In the genomic region with DNA sequence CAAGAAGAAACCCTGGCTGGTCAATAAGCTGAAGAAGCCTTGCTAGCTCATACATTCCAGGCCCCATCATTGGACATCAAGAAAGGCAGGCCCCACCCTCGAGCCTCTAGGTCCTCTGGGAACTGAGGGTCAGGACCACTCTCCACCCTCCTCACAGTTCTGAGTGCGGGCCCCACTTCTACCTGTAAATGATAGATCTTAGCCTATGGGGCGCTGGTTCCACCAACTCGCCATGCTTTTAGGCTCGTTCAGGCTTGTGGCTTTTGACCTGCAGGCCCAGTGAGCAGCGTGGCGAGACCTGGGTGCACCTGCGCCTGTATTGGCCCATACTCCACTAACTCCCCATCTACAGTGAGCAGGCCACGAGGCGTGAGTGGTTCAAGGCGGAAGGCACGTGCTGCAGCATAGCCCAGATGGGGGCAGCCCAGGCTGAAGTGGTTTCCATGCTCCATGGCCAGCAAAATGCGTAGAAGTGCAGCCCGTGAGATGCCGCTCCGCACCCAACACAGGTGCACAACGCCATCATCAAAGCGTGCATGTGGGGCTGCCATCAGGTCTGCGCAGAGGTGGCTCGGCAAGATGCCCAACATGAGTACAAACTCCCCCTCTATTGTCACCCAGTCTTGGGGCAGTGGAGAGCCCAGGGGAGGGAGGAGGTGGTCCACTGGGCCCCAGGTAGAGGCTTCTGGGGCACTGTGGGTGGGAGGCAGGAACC, we compare ENCODE assay signal across 15 mouse cellular contexts. TPM values are rescaled to one million over a fixed set of nuclear protein-coding genes. Genes with fewer than 3 reads are reported as not detected.
DNase-seq lines count a peak whose midpoint lies in the region; ATAC-seq and TF ChIP-seq lines count a peak whose summit lies in the region.
"Had no signal": no experiment of that assay in that cellular context is flagged by ENCODE, and none has a peak within 500 bp of the region (broad histone marks: within the 10 kb centered on the region; RNA-seq: fewer than 3 reads in every experiment).

No protein-coding gene starts in this region.

- H3K4me3 ChIP-seq in hindbrain, embryonic 13.5 days = no peak overlapping the region
- no peak overlapping the region for H3K4me3 ChIP-seq in hindbrain, embryonic 14.5 days (replicated peaks; ENCODE audit: low read length)
- peak overlapping the region; percentile 74 for H3K4me3 ChIP-seq in megakaryocyte, embryonic 14.5 days (replicated peaks)
- H3K4me3 ChIP-seq in olfactory bulb, adult 2 months (ENCODE audit: insufficient read depth, low read depth, low read length) = no peak overlapping the region
- H3K4me3 ChIP-seq: embryonic facial prominence, embryonic 12.5 days; liver, embryonic 13.5 days; neural tube, embryonic 15.5 days; stomach, embryonic 15.5 days had no signal

- peak; percentile 26; the same call in 1 of the 2 replicates for TF ChIP-seq POLR2A in olfactory bulb, adult 2 months (IDR thresholded peaks at IDR 0.05; ENCODE audit: insufficient read depth, low read depth, low read length)

- H3K9ac ChIP-seq in hindbrain, embryonic 13.5 days = peak overlapping the region; percentile 80; the same call in 1 of the 2 replicates
- no peak overlapping the region for H3K9ac ChIP-seq in hindbrain, embryonic 14.5 days
- H3K9ac ChIP-seq: embryonic facial prominence, embryonic 12.5 days; liver, embryonic 13.5 days; neural tube, embryonic 15.5 days; stomach, embryonic 15.5 days had no signal

- H3K4me2 ChIP-seq in hindbrain, embryonic 13.5 days = no peak overlapping the region
- H3K4me2 ChIP-seq in hindbrain, embryonic 14.5 days (replicated peaks) = no peak overlapping the region
- H3K4me2 ChIP-seq: embryonic facial prominence, embryonic 12.5 days; liver, embryonic 13.5 days; neural tube, embryonic 15.5 days; stomach, embryonic 15.5 days had no signal

- no peaks in the 10 kb centered on the region for H3K27me3 ChIP-seq in hindbrain, embryonic 13.5 days
- H3K27me3 ChIP-seq in hindbrain, embryonic 14.5 days (ENCODE audit: control insufficient read depth, insufficient read depth, low read length) = no peaks in the 10 kb centered on the region
- H3K27me3 ChIP-seq in megakaryocyte, embryonic 14.5 days (replicated peaks) = no peaks in the 10 kb centered on the region
- H3K27me3 ChIP-seq: embryonic facial prominence, embryonic 12.5 days; liver, embryonic 13.5 days; neural tube, embryonic 15.5 days; stomach, embryonic 15.5 days had no signal

- TF ChIP-seq CTCF in olfactory bulb, adult 2 months (IDR thresholded peaks at IDR 0.05; ENCODE audit: insufficient read depth, low read depth, low read length) = no peak

- H3K27ac ChIP-seq in hindbrain, embryonic 13.5 days = peak overlapping the region; percentile 75
- no peak overlapping the region for H3K27ac ChIP-seq in hindbrain, embryonic 14.5 days
- H3K27ac ChIP-seq in olfactory bulb, adult 2 months (ENCODE audit: insufficient read depth, low read depth, low read length) = no peak overlapping the region
- H3K27ac ChIP-seq: embryonic facial prominence, embryonic 12.5 days; liver, embryonic 13.5 days; neural tube, embryonic 15.5 days; stomach, embryonic 15.5 days had no signal

- H3K4me1 ChIP-seq in hindbrain, embryonic 13.5 days (replicated peaks) = peaks cover 73% of the 10 kb centered on the region
- peaks cover 55% of the 10 kb centered on the region for H3K4me1 ChIP-seq in hindbrain, embryonic 14.5 days (replicated peaks; ENCODE audit: control insufficient read depth, insufficient read depth, low read length)
- peaks cover 87% of the 10 kb centered on the region for H3K4me1 ChIP-seq in megakaryocyte, embryonic 14.5 days
- H3K4me1 ChIP-seq in olfactory bulb, adult 2 months (ENCODE audit: control insufficient read depth, insufficient read depth, low read length) = peaks cover 68% of the 10 kb centered on the region

- WGBS in hindbrain, embryonic 13.5 days = 95% methylated on average over 20 of the region's 20 CpGs
- WGBS in hindbrain, embryonic 14.5 days = 94% methylated on average over 20 of the region's 20 CpGs
- 90% methylated on average over 20 of the region's 20 CpGs for WGBS in olfactory bulb, adult 2 months

- DNase-seq in cerebellum, adult 9-11 months = peak; percentile 70
- no peak for DNase-seq in cerebellum, adult 11 months
- DNase-seq in hindbrain, embryonic 14.5 days (ENCODE audit: low spot score) = no peak
- DNase-seq in frontal cortex, postnatal 14 days (ENCODE audit: low spot score in 2 of 2) = no peak
- DNase-seq: liver, embryonic 13.5 days; right cerebral cortex, postnatal 14 days had no signal

- no peaks in the 10 kb centered on the region for H3K9me3 ChIP-seq in hindbrain, embryonic 13.5 days
- H3K9me3 ChIP-seq in hindbrain, embryonic 14.5 days (ENCODE audit: control insufficient read depth, low read length) = no peaks in the 10 kb centered on the region
- no peaks in the 10 kb centered on the region for H3K9me3 ChIP-seq in megakaryocyte, embryonic 14.5 days
- H3K9me3 ChIP-seq: embryonic facial prominence, embryonic 12.5 days; liver, embryonic 13.5 days; neural tube, embryonic 15.5 days; stomach, embryonic 15.5 days had no signal

- H3K36me3 ChIP-seq in hindbrain, embryonic 13.5 days = peaks cover 40% of the 10 kb centered on the region
- H3K36me3 ChIP-seq in hindbrain, embryonic 14.5 days (replicated peaks; ENCODE audit: control insufficient read depth, insufficient read depth) = peaks cover 38% of the 10 kb centered on the region
- peaks cover 65% of the 10 kb centered on the region for H3K36me3 ChIP-seq in megakaryocyte, embryonic 14.5 days (replicated peaks; ENCODE audit: low read length)

- no peak for ATAC-seq in hindbrain, embryonic 13.5 days (ENCODE audit: low FRiP score)
- no peak for ATAC-seq in hindbrain, embryonic 14.5 days (ENCODE audit: low FRiP score)
- ATAC-seq in megakaryocyte, adult 5-6 weeks (ENCODE audit: poor library complexity, severe bottlenecking) = no peak
- ATAC-seq: CD4-positive, CD25-positive, alpha-beta regulatory T cell, adult 4 months had no signal

RNA-seq across cellular contexts. Expression of a gene that starts 4.6 kb away (rescaled TPM):
- polyA plus RNA-seq in hindbrain, embryonic 13.5 days (2015; fragmentation: Nextera tagmentation; extraction: Ambion mirVana) = 626 and 633 TPM in 2 replicates
- polyA plus RNA-seq in hindbrain, embryonic 14.5 days (2014; fragmentation: Nextera tagmentation; extraction: Ambion mirVana) = 578 and 674 TPM in 2 replicates
- 10,199 and 14,647 TPM in 2 replicates for polyA plus RNA-seq in megakaryocyte, embryonic 14.5 days (2012; ENCODE audit: insufficient read depth, low replicate concordance)
- total RNA-seq in megakaryocyte, adult 5-6 weeks (2015) = 1,249 and 1,272 TPM in 2 replicates
- 1,058 and 1,261 TPM in 2 replicates for total RNA-seq in megakaryocyte, adult 5-6 weeks (2017)
- polyA plus RNA-seq in olfactory bulb, adult 2 months (2012; ENCODE audit: insufficient read depth, insufficient read length, low replicate concordance, missing spikeins) = not detected in 2 replicates

RNA-seq across cellular contexts. Expression of a gene that starts 5.7 kb away (rescaled TPM):
- polyA plus RNA-seq in hindbrain, embryonic 13.5 days (2015; fragmentation: Nextera tagmentation; extraction: Ambion mirVana) = 2.9 and 3.6 TPM in 2 replicates
- polyA plus RNA-seq in hindbrain, embryonic 14.5 days (2014; fragmentation: Nextera tagmentation; extraction: Ambion mirVana) = 3.5 and 3.9 TPM in 2 replicates
- polyA plus RNA-seq in megakaryocyte, embryonic 14.5 days (2012; ENCODE audit: insufficient read depth, low replicate concordance) = 23.4 and 41.9 TPM in 2 replicates
- 3.3 and 4.1 TPM in 2 replicates for total RNA-seq in megakaryocyte, adult 5-6 weeks (2015)
- 3.9 and 5.9 TPM in 2 replicates for total RNA-seq in megakaryocyte, adult 5-6 weeks (2017)
- 386 TPM in 1 of 2 replicates, not detected in the other for polyA plus RNA-seq in olfactory bulb, adult 2 months (2012; ENCODE audit: insufficient read depth, insufficient read length, low replicate concordance, missing spikeins)

RNA-seq across cellular contexts. Expression of a gene that starts 7.2 kb away (rescaled TPM):
- polyA plus RNA-seq in hindbrain, embryonic 13.5 days (2015; fragmentation: Nextera tagmentation; extraction: Ambion mirVana) = 24.1 and 25.0 TPM in 2 replicates
- polyA plus RNA-seq in hindbrain, embryonic 14.5 days (2014; fragmentation: Nextera tagmentation; extraction: Ambion mirVana) = 16.7 and 20.0 TPM in 2 replicates
- polyA plus RNA-seq in megakaryocyte, embryonic 14.5 days (2012; ENCODE audit: insufficient read depth, low replicate concordance) = 242 and 413 TPM in 2 replicates
- total RNA-seq in megakaryocyte, adult 5-6 weeks (2015) = 14.6 and 21.2 TPM in 2 replicates
- 13.7 and 15.7 TPM in 2 replicates for total RNA-seq in megakaryocyte, adult 5-6 weeks (2017)
- not detected in 2 replicates for polyA plus RNA-seq in olfactory bulb, adult 2 months (2012; ENCODE audit: insufficient read depth, insufficient read length, low replicate concordance, missing spikeins)

RNA-seq across cellular contexts. Expression of a gene that starts 10.4 kb away (rescaled TPM):
- polyA plus RNA-seq in hindbrain, embryonic 13.5 days (2015; fragmentation: Nextera tagmentation; extraction: Ambion mirVana) = 0.48 and 0.83 TPM in 2 replicates
- 0.17 TPM in 1 of 2 replicates, not detected in the other for polyA plus RNA-seq in hindbrain, embryonic 14.5 days (2014; fragmentation: Nextera tagmentation; extraction: Ambion mirVana)
- polyA plus RNA-seq in megakaryocyte, embryonic 14.5 days (2012; ENCODE audit: insufficient read depth, low replicate concordance) = not detected in 2 replicates
- 0.18 and 0.29 TPM in 2 replicates for total RNA-seq in megakaryocyte, adult 5-6 weeks (2015)
- 0.12 and 0.22 TPM in 2 replicates for total RNA-seq in megakaryocyte, adult 5-6 weeks (2017)
- polyA plus RNA-seq in olfactory bulb, adult 2 months (2012; ENCODE audit: insufficient read depth, insufficient read length, low replicate concordance, missing spikeins) = not detected in 2 replicates
- polyA plus RNA-seq: CD4-positive, CD25-positive, alpha-beta regulatory T cell, adult 4 months had no signal

RNA-seq across cellular contexts. Expression of a gene that starts 11.0 kb away (rescaled TPM):
- 38.5 and 41.6 TPM in 2 replicates for polyA plus RNA-seq in hindbrain, embryonic 13.5 days (2015; fragmentation: Nextera tagmentation; extraction: Ambion mirVana)
- polyA plus RNA-seq in hindbrain, embryonic 14.5 days (2014; fragmentation: Nextera tagmentation; extraction: Ambion mirVana) = 28.2 and 29.0 TPM in 2 replicates
- 1.1 and 3.5 TPM in 2 replicates for polyA plus RNA-seq in megakaryocyte, embryonic 14.5 days (2012; ENCODE audit: insufficient read depth, low replicate concordance)
- total RNA-seq in megakaryocyte, adult 5-6 weeks (2015) = not detected in 2 replicates
- not detected in 2 replicates for total RNA-seq in megakaryocyte, adult 5-6 weeks (2017)
- not detected in 2 replicates for polyA plus RNA-seq in olfactory bulb, adult 2 months (2012; ENCODE audit: insufficient read depth, insufficient read length, low replicate concordance, missing spikeins)
- total RNA-seq: granulocyte monocyte progenitor cell, adult 5-6 weeks had no signal

Comparison
In these comparisons a context has a peak if more than half of its experiments do, and no peak if none do; other contexts are left out.
1. RNA of a gene that starts 4.6 kb away (polyA plus RNA-seq): 10,199 to 14,647 TPM in megakaryocyte, embryonic 14.5 days; 578 to 674 TPM in hindbrain, embryonic 14.5 days, 626 to 633 TPM in hindbrain, embryonic 13.5 days and not detected in olfactory bulb, adult 2 months; every median in the first group is over 10 times any median in the second.